Mouse (Mus musculus) CH12.LX (cell line): ENCODE measurements at regions not wholly inside any gene's neighbourhood (a gene's known extent, or its start where the extent isn't known, plus 50 kb on each side); places are given as distances from the start of the nearest gene placed in this dataset.
A peak's percentile ranks its signal among the peaks of the same experiment; 100 is the strongest.

Source experiments
- CHD1 ChIP-seq: IDR thresholded peaks from 2 replicates; pipeline ENCODE4 v1.6.1; 2012; ENCODE audit warnings: low read depth, low read length, improper control_type of control experiment, inconsistent platforms
- CTCF ChIP-seq, 2 experiments: IDR thresholded peaks in 1 of 2; conservative IDR thresholded peaks in 1 of 2; 2 replicates each; pipeline ENCODE4 v1.5.1; 2011 to 2012; ENCODE audit warnings: low read depth in 2 of 2, low read length in 2 of 2, improper control_type of control experiment in 1 of 2, inconsistent platforms in 1 of 2, mild to moderate bottlenecking in 1 of 2, moderate library complexity in 1 of 2
- EP300 ChIP-seq: IDR thresholded peaks from 2 replicates; pipeline ENCODE4 v1.6.1; 2011; ENCODE audit warnings: low read length, improper control_type of control experiment
- HCFC1 ChIP-seq: IDR thresholded peaks from 2 replicates; pipeline ENCODE4 v1.6.1; 2012; ENCODE audit warnings: low read depth, mild to moderate bottlenecking, inconsistent platforms, low read length, improper control_type of control experiment
- JUND ChIP-seq: conservative IDR thresholded peaks from 2 replicates; pipeline ENCODE4 v1.6.1; 2011; ENCODE audit warnings: low read depth, low read length, improper control_type of control experiment
- MAFK ChIP-seq: IDR thresholded peaks from 2 replicates; pipeline ENCODE4 v1.6.1; 2011; ENCODE audit warnings: low read length, improper control_type of control experiment; ENCODE audit not compliant: insufficient replicate concordance
- MAX ChIP-seq: IDR thresholded peaks from 2 replicates; pipeline ENCODE4 v1.6.1; 2011; ENCODE audit warnings: low read length, improper control_type of control experiment
- POLR2A ChIP-seq: IDR thresholded peaks from 2 replicates; pipeline ENCODE4 v1.6.1; 2011; ENCODE audit warnings: low read depth, mild to moderate bottlenecking, improper control_type of control experiment, low read length
- RAD21 ChIP-seq: IDR thresholded peaks from 2 replicates; pipeline ENCODE4 v1.6.1; 2011; ENCODE audit warnings: low read depth, mild to moderate bottlenecking, low read length, improper control_type of control experiment, moderate library complexity
- UBTF ChIP-seq: IDR thresholded peaks from 2 replicates; pipeline ENCODE4 v1.6.1; 2012; ENCODE audit warnings: low read depth, mild to moderate bottlenecking, inconsistent platforms, low read length, improper control_type of control experiment, moderate library complexity
- USF2 ChIP-seq: conservative IDR thresholded peaks from 2 replicates; pipeline ENCODE4 v1.6.1; 2011; ENCODE audit warnings: low read depth, low read length, improper control_type of control experiment
- ZMIZ1 ChIP-seq: IDR thresholded peaks from 2 replicates; pipeline ENCODE4 v1.6.1; 2012; ENCODE audit warnings: low read depth, mild to moderate bottlenecking, inconsistent platforms, low read length, improper control_type of control experiment

DNA sequence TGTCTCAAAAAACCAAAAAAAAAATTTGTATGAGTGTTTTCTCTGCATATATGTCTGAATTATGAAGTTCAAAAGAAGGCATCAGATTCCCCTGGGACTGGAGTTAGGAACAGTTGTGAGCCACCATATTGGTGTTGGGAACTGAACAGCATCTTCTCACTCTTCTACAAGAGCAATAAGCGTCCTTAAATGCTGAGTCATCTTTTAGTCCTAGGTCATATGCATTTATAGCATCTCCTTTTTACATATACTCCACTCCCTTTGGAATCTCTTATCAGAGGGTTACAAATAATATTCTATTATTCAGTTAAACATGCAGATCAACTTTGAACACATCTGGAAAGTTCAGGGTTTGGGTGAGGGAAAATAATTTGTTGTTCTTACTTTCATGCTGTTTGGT lies 145.8 kb upstream of the F13a1 start:
- no peak for TF ChIP-seq POLR2A
- no peak for TF ChIP-seq EP300
- no peak for TF ChIP-seq USF2
- TF ChIP-seq RAD21: no peak
- no peak for TF ChIP-seq UBTF
- no peak for TF ChIP-seq MAX
- no peak for TF ChIP-seq ZMIZ1
- TF ChIP-seq HCFC1: no peak
- no peak for TF ChIP-seq CTCF (conservative IDR thresholded peaks at IDR 0.05 in 1 of 2, IDR thresholded peaks at IDR 0.05 in 1 of 2; ENCODE audit: low read depth in 2 of 2, low read length in 2 of 2)
- no peak for TF ChIP-seq JUND
- peak; percentile 73 for TF ChIP-seq MAFK
- TF ChIP-seq CHD1: no peak
